Mouse (Mus musculus): ENCODE data around the gene Cdh1.

The Cdh1 gene

GRCm38 (mm10) chr8:106623016-106623415, 19.9 kb downstream of the Cdh1 start:
- DNase-seq (ENCODE audit: low spot score in 2 of 2) = no peak

- DNase-seq (ENCODE audit: low spot score in 2 of 2) = no peak
These were observed 20.3 kb downstream of the Cdh1 start for GRCm38 (mm10) chr8:106623451-106623850.

- no peak for DNase-seq (ENCODE audit: low spot score in 2 of 2)
These were observed 20.8 kb downstream of the Cdh1 start for GRCm38 (mm10) chr8:106623954-106624353.

GRCm38 (mm10) chr8:106624743-106625142, 21.6 kb downstream of the Cdh1 start:
- no peak for DNase-seq (ENCODE audit: low spot score in 2 of 2)

- DNase-seq (ENCODE audit: low spot score in 2 of 2) = no peak
These were observed 23.1 kb downstream of the Cdh1 start for GRCm38 (mm10) chr8:106626096-106626865.

GRCm38 (mm10) chr8:106628291-106628964, 25.3 kb downstream of the Cdh1 start:
- no peak for DNase-seq (ENCODE audit: low spot score in 2 of 2)

GRCm38 (mm10) chr8:106629456-106629855, 26.3 kb downstream of the Cdh1 start:
- DNase-seq (ENCODE audit: low spot score in 2 of 2) = no peak

- no peak for DNase-seq (ENCODE audit: low spot score in 2 of 2)
These were observed 28.8 kb downstream of the Cdh1 start for GRCm38 (mm10) chr8:106631904-106632303.

GRCm38 (mm10) chr8:106632650-106633049, 29.5 kb downstream of the Cdh1 start:
- no peak for DNase-seq (ENCODE audit: low spot score in 2 of 2)

- DNase-seq (ENCODE audit: low spot score in 2 of 2) = no peak
These were observed 30.4 kb downstream of the Cdh1 start for GRCm38 (mm10) chr8:106633361-106634158.

GRCm38 (mm10) chr8:106635284-106635683, 32.1 kb downstream of the Cdh1 start:
- DNase-seq (ENCODE audit: low spot score in 2 of 2) = no peak

- no peak for DNase-seq (ENCODE audit: low spot score in 2 of 2)
These were observed 34.3 kb downstream of the Cdh1 start for GRCm38 (mm10) chr8:106637446-106637845.

- DNase-seq (ENCODE audit: low spot score in 2 of 2) = no peak
These were observed 35.7 kb downstream of the Cdh1 start for GRCm38 (mm10) chr8:106638768-106639295.

- DNase-seq (ENCODE audit: low spot score in 2 of 2) = no peak
These were observed 37.1 kb downstream of the Cdh1 start for GRCm38 (mm10) chr8:106640212-106640611.

- DNase-seq (ENCODE audit: low spot score in 2 of 2) = no peak
These were observed 37.8 kb downstream of the Cdh1 start for GRCm38 (mm10) chr8:106640921-106641320.

GRCm38 (mm10) chr8:106642172-106642571, 39.0 kb downstream of the Cdh1 start:
- DNase-seq (ENCODE audit: low spot score in 2 of 2) = no peak

- peak; percentile 46 to 48 for DNase-seq (ENCODE audit: low spot score in 2 of 2)
These were observed 39.9 kb downstream of the Cdh1 start for GRCm38 (mm10) chr8:106643100-106643499.

- DNase-seq (ENCODE audit: low spot score in 2 of 2) = no peak
These were observed 41.8 kb downstream of the Cdh1 start for GRCm38 (mm10) chr8:106644957-106645356.

- no peak for DNase-seq (ENCODE audit: low spot score in 2 of 2)
These were observed 43.0 kb downstream of the Cdh1 start for GRCm38 (mm10) chr8:106646153-106646552.

GRCm38 (mm10) chr8:106646731-106647130, 43.6 kb downstream of the Cdh1 start:
- no peak for DNase-seq (ENCODE audit: low spot score in 2 of 2)

GRCm38 (mm10) chr8:106647387-106647786, 44.2 kb downstream of the Cdh1 start:
- peak; percentile 46 to 62 for DNase-seq (ENCODE audit: low spot score in 2 of 2)

GRCm38 (mm10) chr8:106648421-106648820, 45.3 kb downstream of the Cdh1 start:
- no peak for DNase-seq (ENCODE audit: low spot score in 2 of 2)

Data from spleen, postnatal 36 days (tissue).